Mouse (Mus musculus) heart, embryonic 14.5 days (tissue): ENCODE measurements at regions not wholly inside any gene's neighbourhood (a gene's known extent, or its start where the extent isn't known, plus 50 kb on each side); places are given as distances from the start of the nearest gene placed in this dataset.
A peak's percentile ranks its signal among the peaks of the same experiment; 100 is the strongest.

Source experiments
- ATAC-seq: fragments of 200-750 bp; cut with Nextera tagmentation; 2 replicates; pipeline ENCODE4 v1.8.0; 2017; ENCODE audit warnings: low read depth, moderate TSS enrichment; ENCODE audit not compliant: insufficient number of reproducible peaks, insufficient read depth, low FRiP score
- H3K27ac ChIP-seq, 2 experiments: fragments of 200-500 bp in 1 of 2; fragments of 300-500 bp in 1 of 2; sonication (generic) in 1 of 2; replicated peaks in 1 of 2; 2 replicates each; pipeline ENCODE4 v1.5.1; 2012 to 2014; ENCODE audit warnings: low read depth in 2 of 2, low read length in 2 of 2, control low read depth in 1 of 2, mild to moderate bottlenecking in 1 of 2, mixed read lengths in 1 of 2; ENCODE audit not compliant: control insufficient read depth in 1 of 2, insufficient read depth in 1 of 2
- H3K27me3 ChIP-seq: fragments of 300-500 bp; sonication (generic); 2 replicates; pipeline ENCODE4 v1.6.1; 2014; ENCODE audit warnings: mild to moderate bottlenecking, low read length, control low read depth; ENCODE audit not compliant: control insufficient read depth, insufficient read depth
- H3K36me3 ChIP-seq: fragments of 300-500 bp; sonication (generic); 2 replicates; pipeline ENCODE4 v1.6.1; 2014; ENCODE audit warnings: mild to moderate bottlenecking, control low read depth, low read length, mixed read lengths; ENCODE audit not compliant: control insufficient read depth, insufficient read depth
- H3K4me1 ChIP-seq, 2 experiments: fragments of 200-500 bp in 1 of 2; fragments of 300-500 bp in 1 of 2; sonication (generic) in 1 of 2; 2 replicates each; pipeline ENCODE4 v1.6.1; 2012 to 2014; ENCODE audit warnings: low read length in 2 of 2, control low read depth in 1 of 2, mixed read lengths in 1 of 2; ENCODE audit not compliant: control insufficient read depth in 2 of 2, insufficient read depth in 2 of 2
- H3K4me2 ChIP-seq: fragments of 300-500 bp; sonication (generic); 2 replicates; pipeline ENCODE4 v1.6.1; 2014; ENCODE audit warnings: mild to moderate bottlenecking, low read length
- H3K4me3 ChIP-seq, 2 experiments: fragments of 200-500 bp in 1 of 2; fragments of 300-500 bp in 1 of 2; sonication (generic) in 1 of 2; 2 replicates each; pipeline ENCODE4 v1.5.1; 2012 to 2014; ENCODE audit warnings: low read length in 2 of 2, mild to moderate bottlenecking in 2 of 2, control low read depth in 1 of 2, low read depth in 1 of 2, moderate library complexity in 1 of 2; ENCODE audit not compliant: control insufficient read depth in 1 of 2, insufficient read depth in 1 of 2
- H3K9ac ChIP-seq: fragments of 300-500 bp; sonication (generic); 2 replicates; pipeline ENCODE4 v1.6.1; 2014; ENCODE audit warnings: mild to moderate bottlenecking, low read length
- H3K9me3 ChIP-seq: fragments of 300-500 bp; sonication (generic); 2 replicates; pipeline ENCODE4 v1.6.1; 2016; ENCODE audit warnings: low read length, control low read depth; ENCODE audit not compliant: control insufficient read depth
- WGBS: fragments of 180-500 bp; shearing (Covaris S2); extraction: QIAGEN DNeasy Blood & Tissue Kit; methylation state at CpG from one replicate; pipeline ENCODE4 v1.1.7; 2014; 5-methylcytosine and 5-hydroxymethylcytosine counted together

GRCm38 (mm10) chr16:77414562-77414961 lies 187.3 kb downstream of the Gm11146 start:
- Histone ChIP-seq H3K4me1 (peaks cover 3 to 7% of the 10 kb centered on the region in 2 experiments; a peak in 3 of 4 replicates), H3K36me3 (no peaks in the 10 kb centered on the region), H3K27me3 (no peaks in the 10 kb centered on the region), H3K9ac (no peak overlapping the region), H3K9me3 (no peaks in the 10 kb centered on the region), H3K27ac (no peak overlapping the region), H3K4me3 (no peak overlapping the region), H3K4me2 (no peak overlapping the region)
- ATAC-seq = no peak
- 8% methylated on average over 1 of the region's 1 CpGs for WGBS

- no peak overlapping the region for H3K4me3 ChIP-seq
- H3K4me1 ChIP-seq = peaks cover 0 to 7% of the 10 kb centered on the region in 2 experiments; a peak in 2 of 4 replicates
- no peak overlapping the region for H3K9ac ChIP-seq
- no peak overlapping the region for H3K4me2 ChIP-seq
- H3K27me3 ChIP-seq = no peaks in the 10 kb centered on the region
- WGBS = 87% methylated on average over 7 of the region's 7 CpGs
- ATAC-seq = no peak
- no peaks in the 10 kb centered on the region for H3K9me3 ChIP-seq
- no peak overlapping the region for H3K27ac ChIP-seq
- no peaks in the 10 kb centered on the region for H3K36me3 ChIP-seq
Measured at GRCm38 (mm10) chr16:77409168-77409567, 192.7 kb downstream of the Gm11146 start.

- Histone ChIP-seq H3K9me3 (no peaks in the 10 kb centered on the region), H3K4me1 (peaks cover 0 to 9% of the 10 kb centered on the region in 2 experiments; a peak in 2 of 4 replicates), H3K9ac (no peak overlapping the region), H3K27me3 (no peaks in the 10 kb centered on the region), H3K4me2 (no peak overlapping the region), H3K4me3 (no peak overlapping the region), H3K27ac (no peak overlapping the region), H3K36me3 (no peaks in the 10 kb centered on the region)
- no peak for ATAC-seq
- 83% methylated on average over 5 of the region's 5 CpGs for WGBS
Measured at GRCm38 (mm10) chr16:77406999-77407398, 194.9 kb downstream of the Gm11146 start.

- Histone ChIP-seq H3K9me3 (no peaks in the 10 kb centered on the region), H3K4me1 (peaks cover 0 to 14% of the 10 kb centered on the region in 2 experiments; a peak in 2 of 4 replicates), H3K4me2 (no peak overlapping the region), H3K9ac (no peak overlapping the region), H3K36me3 (no peaks in the 10 kb centered on the region), H3K27ac (no peak overlapping the region), H3K4me3 (no peak overlapping the region), H3K27me3 (no peaks in the 10 kb centered on the region)
- ATAC-seq = no peak
- WGBS = 69% methylated on average over 6 of the region's 6 CpGs
Measured at GRCm38 (mm10) chr16:77405859-77406258, 196.0 kb downstream of the Gm11146 start.

- H3K36me3 ChIP-seq = no peaks in the 10 kb centered on the region
- H3K9ac ChIP-seq = no peak overlapping the region
- no peak for ATAC-seq
- H3K4me2 ChIP-seq = no peak overlapping the region
- H3K4me3 ChIP-seq = no peak overlapping the region
- WGBS = 79% methylated on average over 8 of the region's 8 CpGs
- H3K4me1 ChIP-seq = peaks cover 2 to 15% of the 10 kb centered on the region in 2 experiments; a peak in 2 of 4 replicates
- H3K27me3 ChIP-seq = no peaks in the 10 kb centered on the region
- no peak overlapping the region for H3K27ac ChIP-seq
- H3K9me3 ChIP-seq = no peaks in the 10 kb centered on the region
Measured at GRCm38 (mm10) chr16:77405181-77405818, 196.6 kb downstream of the Gm11146 start.

- H3K4me2 ChIP-seq = no peak overlapping the region
- 83% methylated on average over 7 of the region's 7 CpGs for WGBS
- H3K9me3 ChIP-seq = no peaks in the 10 kb centered on the region
- H3K27ac ChIP-seq = no peak overlapping the region
- no peak overlapping the region for H3K4me3 ChIP-seq
- H3K9ac ChIP-seq = no peak overlapping the region
- peaks cover 2 to 19% of the 10 kb centered on the region in 2 experiments; a peak in 3 of 4 replicates for H3K4me1 ChIP-seq
- no peak for ATAC-seq
- H3K36me3 ChIP-seq = no peaks in the 10 kb centered on the region
- H3K27me3 ChIP-seq = no peaks in the 10 kb centered on the region
Measured at GRCm38 (mm10) chr16:77402711-77403280, 199.1 kb downstream of the Gm11146 start.

- 78% methylated on average over 4 of the region's 4 CpGs for WGBS
- Histone ChIP-seq H3K4me2 (peak overlapping the region; percentile 67), H3K4me3 (no peak overlapping the region), H3K36me3 (no peaks in the 10 kb centered on the region), H3K27me3 (no peaks in the 10 kb centered on the region), H3K4me1 (peaks cover 2 to 19% of the 10 kb centered on the region in 2 experiments; a peak in 3 of 4 replicates), H3K9me3 (no peaks in the 10 kb centered on the region), H3K27ac (peak overlapping the region; percentile 61 to 75; a peak in 2 of 4 replicates), H3K9ac (peak overlapping the region; percentile 66)
- no peak for ATAC-seq
Measured at GRCm38 (mm10) chr16:77401185-77401943, 200.5 kb downstream of the Gm11146 start.
